Mouse (Mus musculus) stomach, postnatal 0 days (tissue): ENCODE data around the gene Esam. TPM values are rescaled to one million over a fixed set of nuclear protein-coding genes. Genes with fewer than 3 reads are reported as not detected.

Source experiments
- ATAC-seq: fragments of 200-750 bp; cut with Nextera tagmentation; 2 replicates; pipeline ENCODE4 v1.8.0; 2017; ENCODE audit not compliant: low FRiP score, low TSS enrichment
- DNase-seq: peaks from one replicate; pipeline ENCODE4 v3.0.0-alpha.2; 2016; ENCODE audit warnings: low spot score
- H3K27ac ChIP-seq: fragments of 300-500 bp; sonication (generic); replicated peaks from 2 replicates; pipeline ENCODE4 v1.5.1; 2014; ENCODE audit warnings: mild to moderate bottlenecking, control low read depth
- H3K27me3 ChIP-seq: fragments of 300-500 bp; sonication (generic); 2 replicates; pipeline ENCODE4 v1.6.1; 2014; ENCODE audit warnings: low read length; ENCODE audit not compliant: control insufficient read depth, insufficient read depth
- H3K36me3 ChIP-seq: fragments of 300-500 bp; sonication (generic); 2 replicates; pipeline ENCODE4 v1.6.1; 2014; ENCODE audit warnings: low read length, mixed read lengths; ENCODE audit not compliant: control insufficient read depth, insufficient read depth
- H3K4me1 ChIP-seq: fragments of 300-500 bp; sonication (generic); replicated peaks from 2 replicates; pipeline ENCODE4 v1.6.1; 2014; ENCODE audit warnings: antibody characterized with exemption; ENCODE audit not compliant: control insufficient read depth, insufficient read depth
- H3K4me2 ChIP-seq: fragments of 300-500 bp; sonication (generic); replicated peaks from 2 replicates; pipeline ENCODE4 v1.6.1; 2014; ENCODE audit warnings: low read depth, mild to moderate bottlenecking, control low read depth, moderate library complexity
- H3K4me3 ChIP-seq: fragments of 300-500 bp; sonication (generic); 2 replicates; pipeline ENCODE4 v1.5.1; 2014; ENCODE audit warnings: low read depth, low read length, control low read depth
- H3K9ac ChIP-seq: fragments of 300-500 bp; sonication (generic); 2 replicates; pipeline ENCODE4 v1.6.1; 2014; ENCODE audit warnings: mild to moderate bottlenecking, low read length, control low read depth, mixed read lengths
- H3K9me3 ChIP-seq: fragments of 300-500 bp; sonication (generic); 2 replicates; pipeline ENCODE4 v1.6.1; 2016; ENCODE audit warnings: low read length; ENCODE audit not compliant: control insufficient read depth
- CTCF ChIP-seq: IDR thresholded peaks from 2 replicates; pipeline ENCODE4 v1.5.1; 2016; ENCODE audit warnings: antibody characterized with exemption, low read depth, mild to moderate bottlenecking, moderate library complexity
- EP300 ChIP-seq: optimal IDR thresholded peaks from 2 replicates; pipeline ENCODE3; 2016; ENCODE audit warnings: antibody characterized with exemption
- whole genome bisulfite sequencing: fragments of 180-500 bp; shearing (Covaris S2); extraction: QIAGEN DNeasy Blood & Tissue Kit; methylation state at CpG from one replicate; pipeline ENCODE4 v1.1.7; 2014; 5-methylcytosine and 5-hydroxymethylcytosine counted together
- polyA plus RNA-seq: library from polyadenylated mRNA; unstranded; fragments of >200 nt; fragmentation: Nextera tagmentation; extraction: Ambion mirVana; gene quantifications from 2 replicates; pipeline ENCODE4 v1.2.1, GENCODE M21; 2015

Gene Esam
- polyA plus RNA-seq, 1 experiment from 2014 or later = 30.5 TPM

GRCm38 (mm10) chr9:37569231-37569835 is 41.5 kb downstream of the Esam start:
- no peaks in the 10 kb centered on the region for H3K9me3 ChIP-seq
- no peaks in the 10 kb centered on the region for H3K4me1 ChIP-seq
- H3K27ac ChIP-seq = no peak overlapping the region
- no peak for TF ChIP-seq EP300
- no peak for TF ChIP-seq CTCF
- H3K4me3 ChIP-seq = no peak overlapping the region
- no peak overlapping the region for H3K9ac ChIP-seq
- ATAC-seq = no peak
- no peaks in the 10 kb centered on the region for H3K36me3 ChIP-seq
- WGBS = 70% methylated on average over 2 of the region's 2 CpGs
- no peaks in the 10 kb centered on the region for H3K27me3 ChIP-seq
- H3K4me2 ChIP-seq = no peak overlapping the region
- DNase-seq = no peak

- no peaks in the 10 kb centered on the region for H3K36me3 ChIP-seq
- H3K9ac ChIP-seq = no peak overlapping the region
- H3K27me3 ChIP-seq = no peaks in the 10 kb centered on the region
- DNase-seq (no peak), ATAC-seq (no peak)
- H3K9me3 ChIP-seq = no peaks in the 10 kb centered on the region
- no peaks in the 10 kb centered on the region for H3K4me1 ChIP-seq
- WGBS = 45% methylated on average over 3 of the region's 3 CpGs
- no peak overlapping the region for H3K4me3 ChIP-seq
- TF ChIP-seq EP300 = no peak
- TF ChIP-seq CTCF = no peak
- H3K4me2 ChIP-seq = no peak overlapping the region
- no peak overlapping the region for H3K27ac ChIP-seq
Observed at GRCm38 (mm10) chr9:37572204-37572876, 44.5 kb downstream of the Esam start.

DNA sequence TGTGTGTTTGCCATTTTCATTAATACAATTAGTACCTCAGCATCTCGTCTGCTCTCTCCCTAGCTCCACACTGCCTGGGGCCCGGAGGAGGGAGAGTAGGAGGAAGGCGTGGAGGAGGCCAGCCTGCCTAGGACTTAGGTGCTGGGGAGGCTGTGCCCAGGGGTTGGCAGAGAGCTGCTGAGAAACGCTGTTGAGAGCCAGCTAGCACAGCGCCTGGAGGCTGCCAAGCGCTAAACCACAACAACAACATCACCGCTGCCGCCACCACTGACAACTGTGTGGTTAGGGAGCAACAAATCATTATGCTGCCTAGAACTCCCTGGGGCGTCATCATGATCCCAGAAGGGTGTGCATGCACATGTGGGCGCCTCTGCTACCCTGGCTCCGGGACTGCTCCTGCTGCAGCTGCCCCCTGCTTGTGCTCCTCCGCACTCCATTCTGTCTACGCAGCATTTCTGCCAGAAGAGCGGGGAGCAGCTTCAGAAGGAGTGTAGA is 48.6 kb downstream of the Esam start:
- Histone ChIP-seq H3K27ac (no peak overlapping the region), H3K9me3 (no peaks in the 10 kb centered on the region), H3K36me3 (no peaks in the 10 kb centered on the region), H3K27me3 (no peaks in the 10 kb centered on the region), H3K4me2 (no peak overlapping the region), H3K9ac (no peak overlapping the region), H3K4me3 (no peak overlapping the region), H3K4me1 (no peaks in the 10 kb centered on the region)
- WGBS = 37% methylated on average over 14 of the region's 14 CpGs
- no peak for TF ChIP-seq EP300
- TF ChIP-seq CTCF = no peak
- DNase-seq (no peak), ATAC-seq (no peak)

- no peak for ATAC-seq
- Histone ChIP-seq H3K27me3 (no peaks in the 10 kb centered on the region), H3K4me1 (no peaks in the 10 kb centered on the region), H3K27ac (no peak overlapping the region), H3K36me3 (no peaks in the 10 kb centered on the region), H3K9me3 (no peaks in the 10 kb centered on the region), H3K9ac (no peak overlapping the region), H3K4me3 (no peak overlapping the region), H3K4me2 (no peak overlapping the region)
- TF ChIP-seq CTCF = no peak
- no peak for TF ChIP-seq EP300
- 90% methylated on average over 5 of the region's 5 CpGs for WGBS
- DNase-seq = no peak
Observed at GRCm38 (mm10) chr9:37583594-37583993, 55.7 kb downstream of the Esam start.

DNA sequence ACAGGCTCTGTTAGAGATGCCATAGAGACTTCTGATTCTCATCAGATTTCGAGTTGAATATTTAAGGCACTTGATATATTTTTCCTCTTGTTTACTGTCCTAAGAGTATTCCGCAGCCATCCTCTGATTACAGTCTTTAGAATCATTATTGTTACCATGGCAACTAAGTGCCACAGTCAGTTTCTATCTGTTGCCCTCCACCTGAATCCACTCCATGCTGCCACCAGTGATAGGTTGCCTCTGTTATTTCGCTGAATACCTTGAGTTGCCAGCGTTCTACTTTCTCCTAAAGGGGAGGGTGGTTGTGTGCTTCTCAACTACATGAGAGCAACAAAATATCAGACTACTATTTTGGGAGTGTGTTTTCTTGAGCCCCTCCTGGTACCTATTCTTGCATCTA is 58.8 kb downstream of the Esam start:
- Histone ChIP-seq H3K4me2 (no peak overlapping the region), H3K9me3 (no peaks in the 10 kb centered on the region), H3K4me3 (no peak overlapping the region), H3K36me3 (no peaks in the 10 kb centered on the region), H3K27ac (no peak overlapping the region), H3K4me1 (no peaks in the 10 kb centered on the region), H3K27me3 (no peaks in the 10 kb centered on the region), H3K9ac (no peak overlapping the region)
- DNase-seq = no peak
- ATAC-seq = no peak
- TF ChIP-seq CTCF (no peak), EP300 (no peak)
- WGBS = 73% methylated on average over 4 of the region's 4 CpGs

Other genes starting within 250 kb of the Esam start
- gene Ccdc15, start 179.6 kb upstream of the Esam start, polyA plus RNA-seq = 2.2 TPM in 2 replicates
- gene Hepacam, start 160.7 kb upstream of the Esam start, polyA plus RNA-seq = 0.08 and 0.10 TPM in 2 replicates
- 4.4 and 5.2 TPM in 2 replicates for gene Robo4, start 126.2 kb upstream of the Esam start, polyA plus RNA-seq
- gene Robo3, start 94.8 kb upstream of the Esam start, polyA plus RNA-seq = 0.02 and 0.11 TPM in 2 replicates
- gene Msantd2, start 38.8 kb upstream of the Esam start, polyA plus RNA-seq = 7.5 TPM in 2 replicates
- 350 and 369 TPM in 2 replicates for gene Vsig2, start 11.2 kb downstream of the Esam start, polyA plus RNA-seq
- gene Nrgn, start 24.8 kb downstream of the Esam start, polyA plus RNA-seq = 2.3 and 2.6 TPM in 2 replicates
- gene Siae, start 27.6 kb downstream of the Esam start, polyA plus RNA-seq = 6.9 and 7.7 TPM in 2 replicates
- gene Spa17, start 85.6 kb downstream of the Esam start, polyA plus RNA-seq = 3.4 and 4.0 TPM in 2 replicates
- gene Tbrg1, start 129.2 kb downstream of the Esam start, polyA plus RNA-seq = 171 and 180 TPM in 2 replicates
- 0.15 TPM in 1 of 2 replicates, not detected in the other for gene Panx3, start 141.2 kb downstream of the Esam start, polyA plus RNA-seq
- 0.04 TPM in 1 of 2 replicates, not detected in the other for gene Olfr160, start 188.2 kb downstream of the Esam start, polyA plus RNA-seq
- gene Olfr874, start 217.0 kb downstream of the Esam start, polyA plus RNA-seq = not detected in 2 replicates
- gene Olfr875, start 243.8 kb downstream of the Esam start, polyA plus RNA-seq = not detected in 2 replicates